Mouse (Mus musculus) forebrain, embryonic 11.5 days (tissue): ENCODE measurements around the gene Astl. TPM values are rescaled to one million over a fixed set of nuclear protein-coding genes. Genes with fewer than 3 reads are reported as not detected.

ENCODE experiments used
- ATAC-seq: fragments of 200-750 bp; cut with Nextera tagmentation; replicated peaks from 2 replicates; pipeline ENCODE4 v1.8.0; 2017; ENCODE audit warnings: moderate TSS enrichment; ENCODE audit not compliant: low FRiP score
- DNase-seq: peaks from one replicate; pipeline ENCODE4 v3.0.0-alpha.2; 2017; ENCODE audit warnings: low spot score
- H3K27ac ChIP-seq: fragments of 300-500 bp; sonication (generic); 2 replicates; pipeline ENCODE4 v1.5.1; 2014; ENCODE audit warnings: low read depth, low read length
- H3K27me3 ChIP-seq: fragments of 300-500 bp; sonication (generic); 2 replicates; pipeline ENCODE4 v1.6.1; 2014; ENCODE audit warnings: mild to moderate bottlenecking, low read length, mixed read lengths; ENCODE audit not compliant: control insufficient read depth, insufficient read depth
- H3K36me3 ChIP-seq: fragments of 300-500 bp; sonication (generic); 2 replicates; pipeline ENCODE4 v1.6.1; 2014; ENCODE audit warnings: mild to moderate bottlenecking, low read length, moderate library complexity, mixed read lengths; ENCODE audit not compliant: control insufficient read depth, insufficient read depth
- H3K4me1 ChIP-seq: fragments of 300-500 bp; sonication (generic); replicated peaks from 2 replicates; pipeline ENCODE4 v1.6.1; 2014; ENCODE audit warnings: low read length, mixed read lengths; ENCODE audit not compliant: control insufficient read depth, insufficient read depth
- H3K4me2 ChIP-seq: fragments of 300-500 bp; sonication (generic); 2 replicates; pipeline ENCODE4 v1.6.1; 2014; ENCODE audit warnings: low read depth, mild to moderate bottlenecking, low read length, moderate library complexity, mixed read lengths; ENCODE audit not compliant: severe bottlenecking
- H3K4me3 ChIP-seq: fragments of 300-500 bp; sonication (generic); 2 replicates; pipeline ENCODE4 v1.5.1; 2014; ENCODE audit warnings: low read depth, low read length
- H3K9ac ChIP-seq: fragments of 300-500 bp; sonication (generic); 2 replicates; pipeline ENCODE4 v1.6.1; 2014; ENCODE audit warnings: low read length
- H3K9me3 ChIP-seq: fragments of 300-500 bp; sonication (generic); 2 replicates; pipeline ENCODE4 v1.6.1; 2016; ENCODE audit warnings: low read length, mixed read lengths; ENCODE audit not compliant: control insufficient read depth
- WGBS: fragments of 180-500 bp; shearing (Covaris S2); extraction: QIAGEN DNeasy Blood & Tissue Kit; methylation state at CpG from one replicate; pipeline ENCODE4 v1.1.7; 2014; 5-methylcytosine and 5-hydroxymethylcytosine counted together
- polyA plus RNA-seq: library from polyadenylated mRNA; unstranded; fragments of >200 nt; fragmentation: Nextera tagmentation; extraction: Ambion mirVana; gene quantifications from 2 replicates; pipeline ENCODE4 v1.2.1, GENCODE M21; 2014

Astl gene
- polyA plus RNA-seq, 1 experiment from 2014 or later = not detected

DNA sequence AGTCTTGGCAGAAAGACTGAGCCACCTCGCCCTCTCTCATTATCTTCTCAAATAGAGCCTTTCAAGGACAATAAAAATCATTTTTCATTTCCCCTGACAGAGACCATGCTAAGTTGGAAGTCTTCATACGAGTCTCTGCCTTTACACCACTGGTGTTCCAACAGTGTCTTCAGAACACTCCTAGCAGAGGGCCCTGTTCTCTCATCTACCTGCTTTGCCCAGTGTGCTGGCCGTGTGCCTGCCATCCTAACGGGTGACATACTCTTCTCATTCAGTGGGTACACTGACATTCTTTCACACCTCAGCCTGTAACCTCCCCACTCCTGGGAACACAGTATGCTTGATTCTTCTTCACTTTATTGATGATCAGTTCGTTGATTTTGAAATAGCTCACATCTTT, 22.0 kb upstream of the Astl start:
- 76% methylated on average over 5 of the region's 5 CpGs for WGBS
- no peak overlapping the region for H3K27ac ChIP-seq
- no peak overlapping the region for H3K4me2 ChIP-seq
- no peaks in the 10 kb centered on the region for H3K9me3 ChIP-seq
- no peak overlapping the region for H3K4me3 ChIP-seq
- H3K9ac ChIP-seq = no peak overlapping the region
- ATAC-seq (no peak), DNase-seq (no peak)
- no peaks in the 10 kb centered on the region for H3K4me1 ChIP-seq
- H3K36me3 ChIP-seq = no peaks in the 10 kb centered on the region
- no peaks in the 10 kb centered on the region for H3K27me3 ChIP-seq

DNA sequence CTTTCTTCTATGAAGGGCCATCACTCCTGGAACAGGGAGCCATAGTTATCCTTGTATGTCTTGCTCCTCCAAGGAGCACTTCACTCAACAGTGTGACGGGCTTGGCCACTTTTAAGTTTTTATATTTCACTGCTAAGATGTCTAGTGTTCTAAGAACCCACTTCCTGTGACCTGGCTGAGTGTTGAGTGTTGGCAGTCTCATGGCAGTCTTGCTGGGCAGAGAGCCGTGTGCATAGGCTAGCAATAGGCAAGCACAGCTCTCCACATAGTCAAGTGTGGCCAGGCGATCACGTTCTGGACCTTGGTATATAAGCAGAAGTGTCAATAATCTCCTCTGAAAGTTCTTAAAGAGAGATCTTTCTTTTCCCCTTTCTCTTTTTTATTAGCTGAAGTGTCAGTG, 20.3 kb upstream of the Astl start:
- Histone ChIP-seq H3K36me3 (no peaks in the 10 kb centered on the region), H3K4me1 (no peaks in the 10 kb centered on the region), H3K27ac (no peak overlapping the region), H3K27me3 (no peaks in the 10 kb centered on the region), H3K9me3 (no peaks in the 10 kb centered on the region), H3K4me2 (no peak overlapping the region), H3K4me3 (no peak overlapping the region), H3K9ac (no peak overlapping the region)
- no peak for DNase-seq
- no peak for ATAC-seq
- 89% methylated on average over 4 of the region's 4 CpGs for WGBS

DNA sequence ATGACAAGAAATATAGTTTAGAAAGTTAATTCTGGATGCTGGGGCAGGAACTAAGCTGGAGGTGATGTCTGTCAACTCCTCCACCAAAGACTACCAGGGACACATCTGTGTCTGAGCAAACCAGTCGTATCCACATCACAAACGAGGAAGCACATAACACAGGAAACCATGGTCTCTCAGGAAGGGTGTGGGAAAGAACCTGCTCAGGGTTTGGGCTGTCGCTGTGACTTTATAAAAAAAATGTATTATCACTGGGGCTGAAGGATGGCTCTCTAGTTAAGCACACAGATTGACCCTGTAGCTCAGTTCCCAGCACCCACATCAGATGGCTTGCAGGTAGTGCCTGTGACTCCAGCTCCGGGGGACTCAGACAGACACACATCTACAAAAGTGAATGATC, 19.4 kb upstream of the Astl start:
- Histone ChIP-seq H3K9ac (no peak overlapping the region), H3K36me3 (no peaks in the 10 kb centered on the region), H3K4me3 (no peak overlapping the region), H3K27ac (no peak overlapping the region), H3K4me1 (no peaks in the 10 kb centered on the region), H3K9me3 (no peaks in the 10 kb centered on the region), H3K4me2 (no peak overlapping the region), H3K27me3 (no peaks in the 10 kb centered on the region)
- ATAC-seq (no peak), DNase-seq (no peak)
- WGBS = 79% methylated on average over 4 of the region's 4 CpGs

DNA sequence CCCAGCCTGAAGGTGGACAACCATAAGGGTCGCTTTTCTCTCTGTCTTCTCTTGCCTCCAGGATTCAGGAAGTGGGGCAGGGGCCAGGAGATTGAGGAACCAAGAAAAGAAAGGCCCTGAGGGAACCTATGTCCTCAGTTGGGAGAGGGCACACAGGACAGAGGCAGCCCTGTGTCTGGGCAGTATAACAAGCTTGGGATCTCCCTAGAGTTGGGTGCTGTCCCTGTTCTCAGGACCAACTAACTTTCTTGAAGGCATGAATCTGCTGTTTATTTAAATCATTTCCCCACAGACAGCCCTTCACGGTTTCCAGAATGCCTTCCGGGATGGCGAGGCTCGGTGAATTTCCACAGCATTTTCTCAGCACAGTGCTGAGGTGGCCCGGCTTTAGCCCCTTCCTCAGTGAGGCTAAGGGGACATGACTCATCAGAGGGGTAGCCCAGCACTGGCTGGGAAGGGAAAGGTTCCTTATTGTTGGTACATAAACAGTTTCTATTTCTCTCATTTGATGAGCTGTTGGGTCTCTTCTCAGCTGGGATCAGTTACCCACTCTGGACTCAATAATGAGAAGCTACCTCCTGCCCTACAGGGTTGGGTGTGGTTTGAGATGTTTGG, 15.7 kb upstream of the Astl start:
- ATAC-seq = no peak
- Histone ChIP-seq H3K27me3 (no peaks in the 10 kb centered on the region), H3K9me3 (no peaks in the 10 kb centered on the region), H3K36me3 (no peaks in the 10 kb centered on the region), H3K4me2 (no peak overlapping the region), H3K4me3 (no peak overlapping the region), H3K4me1 (no peaks in the 10 kb centered on the region), H3K27ac (no peak overlapping the region), H3K9ac (no peak overlapping the region)
- 70% methylated on average over 6 of the region's 6 CpGs for WGBS
- DNase-seq = no peak

DNA sequence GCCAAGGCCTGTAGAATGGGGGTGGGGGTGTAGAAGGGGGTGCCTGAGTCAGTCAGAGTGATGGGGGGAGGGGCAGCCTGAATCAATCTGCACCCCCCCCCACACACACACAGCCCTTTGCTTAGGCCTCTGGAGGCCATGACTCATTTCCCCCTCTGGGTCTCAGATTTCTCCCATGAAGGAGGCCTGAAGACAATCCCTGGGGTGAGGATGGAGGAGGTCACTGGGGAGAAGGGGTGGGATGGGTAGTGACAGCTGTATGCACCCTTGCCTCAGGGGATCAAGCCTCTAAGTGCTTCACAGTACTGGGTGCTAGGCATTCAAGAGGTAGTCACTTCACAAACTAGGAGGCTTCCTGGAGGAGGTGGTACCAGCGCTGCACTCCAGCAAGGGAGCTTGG, 14.8 kb upstream of the Astl start:
- Histone ChIP-seq H3K4me3 (no peak overlapping the region), H3K4me1 (no peaks in the 10 kb centered on the region), H3K9me3 (no peaks in the 10 kb centered on the region), H3K36me3 (no peaks in the 10 kb centered on the region), H3K9ac (no peak overlapping the region), H3K27me3 (no peaks in the 10 kb centered on the region), H3K27ac (no peak overlapping the region), H3K4me2 (no peak overlapping the region)
- WGBS = 63% methylated on average over 1 of the region's 1 CpGs
- ATAC-seq = no peak
- DNase-seq = no peak

DNA sequence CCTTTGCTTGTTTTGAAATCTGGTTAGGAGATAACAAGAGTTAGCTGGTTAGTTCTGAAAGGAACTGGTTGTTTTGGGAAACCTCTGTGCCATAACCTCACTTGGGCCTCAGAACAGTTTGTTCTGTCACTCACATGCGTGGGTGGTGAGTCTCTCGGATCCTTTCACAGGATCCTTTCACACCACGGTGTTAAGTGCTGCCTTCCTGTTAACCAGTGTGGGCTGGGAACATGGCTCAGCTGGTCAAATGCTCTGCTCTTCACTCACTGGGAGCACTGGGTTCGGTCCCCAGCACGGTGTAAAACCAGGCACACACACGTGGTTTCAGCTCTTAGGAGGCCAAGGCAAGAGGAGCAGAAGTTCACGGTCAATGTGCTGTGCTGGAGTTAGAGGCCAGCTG, 14.0 kb upstream of the Astl start:
- no peak overlapping the region for H3K9ac ChIP-seq
- no peaks in the 10 kb centered on the region for H3K27me3 ChIP-seq
- no peaks in the 10 kb centered on the region for H3K4me1 ChIP-seq
- no peaks in the 10 kb centered on the region for H3K9me3 ChIP-seq
- DNase-seq (no peak), ATAC-seq (no peak)
- no peak overlapping the region for H3K4me2 ChIP-seq
- H3K36me3 ChIP-seq = no peaks in the 10 kb centered on the region
- H3K27ac ChIP-seq = no peak overlapping the region
- WGBS = 84% methylated on average over 7 of the region's 7 CpGs
- no peak overlapping the region for H3K4me3 ChIP-seq

DNA sequence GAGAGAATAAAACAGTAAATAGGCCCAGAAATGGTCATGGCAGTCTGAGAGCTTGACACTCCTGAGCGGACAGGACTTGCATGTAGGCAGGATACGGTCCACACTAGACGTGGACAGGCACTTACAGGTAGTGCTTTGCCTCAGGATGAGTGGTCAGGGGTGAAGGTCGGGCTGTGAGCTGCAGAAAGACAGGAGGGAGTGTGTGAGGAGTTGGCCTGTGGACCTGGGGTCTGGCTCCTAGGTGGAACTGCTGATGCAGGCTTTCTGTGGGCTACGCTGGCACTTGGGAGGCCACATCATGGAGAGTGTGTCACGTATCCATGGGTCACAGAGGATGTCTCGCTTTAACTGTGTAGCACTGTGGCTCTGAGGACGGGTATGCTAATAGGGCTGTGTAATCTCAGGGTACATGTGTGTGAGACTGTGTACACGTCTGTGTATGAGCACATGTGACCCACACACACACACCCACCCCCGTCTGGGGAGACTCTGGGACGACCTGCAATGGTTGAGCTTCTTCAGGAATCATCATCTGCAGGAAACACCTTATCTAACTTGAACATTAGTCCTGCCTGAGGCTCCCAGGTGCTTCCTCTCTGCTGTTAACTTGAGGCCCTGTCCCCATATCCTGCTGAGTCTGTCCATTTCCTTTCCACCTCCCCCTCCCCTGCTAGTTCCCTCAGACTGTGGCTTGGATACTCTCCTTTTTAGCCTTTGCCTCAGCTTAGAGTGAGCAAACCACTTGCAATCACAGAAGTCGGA, 10.2 kb upstream of the Astl start:
- Histone ChIP-seq H3K27me3 (no peaks in the 10 kb centered on the region), H3K9ac (no peak overlapping the region), H3K4me3 (no peak overlapping the region), H3K27ac (no peak overlapping the region), H3K9me3 (no peaks in the 10 kb centered on the region), H3K36me3 (no peaks in the 10 kb centered on the region), H3K4me2 (no peak overlapping the region), H3K4me1 (no peaks in the 10 kb centered on the region)
- DNase-seq = no peak
- ATAC-seq = no peak
- 76% methylated on average over 12 of the region's 12 CpGs for WGBS

DNA sequence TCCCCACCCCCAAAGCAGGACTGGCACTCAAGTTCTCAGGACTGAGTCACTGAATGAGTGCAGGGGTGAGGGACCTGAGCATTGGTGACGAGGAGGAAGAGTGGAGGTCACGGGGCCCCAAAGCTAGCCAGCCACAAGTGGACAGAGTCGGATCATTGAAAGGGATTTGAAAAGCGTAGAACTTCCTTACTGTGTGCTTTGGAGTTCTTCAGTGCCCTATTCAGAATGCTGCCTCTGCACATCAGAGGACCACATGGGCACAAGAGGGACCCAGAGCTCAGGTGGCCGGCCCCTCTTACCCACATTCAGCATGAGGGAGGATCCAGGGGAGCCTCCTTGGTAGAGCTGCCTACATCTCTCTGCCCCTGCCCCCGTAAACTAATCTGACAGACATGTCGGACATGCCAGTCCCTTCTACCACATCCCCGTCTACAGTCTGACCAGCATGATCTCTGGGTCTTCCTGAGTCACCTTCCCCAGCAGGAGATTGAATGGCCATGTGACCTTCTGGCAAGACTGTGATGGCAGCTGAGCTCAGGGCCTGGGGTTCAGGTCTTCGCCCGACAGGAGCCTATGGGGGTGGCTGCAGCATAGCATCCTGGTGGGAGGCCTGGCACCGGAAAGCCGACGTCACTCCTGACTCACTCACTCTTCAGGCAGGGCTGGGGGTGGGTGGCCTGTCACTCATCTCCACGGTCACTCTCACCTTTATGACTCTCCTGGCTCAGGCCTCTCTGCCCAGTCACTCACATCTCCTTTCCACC, 5.5 kb upstream of the Astl start:
- Histone ChIP-seq H3K4me1 (peaks cover 6% of the 10 kb centered on the region), H3K9me3 (no peaks in the 10 kb centered on the region), H3K36me3 (no peaks in the 10 kb centered on the region), H3K4me2 (no peak overlapping the region), H3K4me3 (no peak overlapping the region), H3K9ac (no peak overlapping the region), H3K27me3 (peaks cover 27% of the 10 kb centered on the region), H3K27ac (no peak overlapping the region)
- ATAC-seq (no peak), DNase-seq (no peak)
- WGBS = 82% methylated on average over 14 of the region's 14 CpGs
